Mouse (Mus musculus) limb, embryonic 12.5 days (tissue): ENCODE measurements around the gene Zranb2. TPM values are rescaled to one million over a fixed set of nuclear protein-coding genes. Genes with fewer than 3 reads are reported as not detected.

ENCODE experiments used
- ATAC-seq: fragments of 200-750 bp; cut with Nextera tagmentation; 2 replicates; pipeline ENCODE4 v1.8.0; 2017; ENCODE audit warnings: low read depth, moderate TSS enrichment; ENCODE audit not compliant: insufficient number of reproducible peaks, insufficient read depth, low FRiP score, low TSS enrichment
- H3K27ac ChIP-seq: fragments of 300-500 bp; sonication (generic); 2 replicates; pipeline ENCODE4 v1.5.1; 2016; ENCODE audit warnings: mild to moderate bottlenecking, moderate library complexity
- H3K27me3 ChIP-seq: fragments of 300-500 bp; sonication (generic); 2 replicates; pipeline ENCODE4 v1.6.1; 2016; ENCODE audit warnings: mild to moderate bottlenecking, moderate library complexity
- H3K36me3 ChIP-seq: fragments of 300-500 bp; sonication (generic); 2 replicates; pipeline ENCODE4 v1.6.1; 2016; ENCODE audit warnings: mild to moderate bottlenecking, moderate library complexity
- H3K4me1 ChIP-seq: fragments of 300-500 bp; sonication (generic); replicated peaks from 2 replicates; pipeline ENCODE4 v1.6.1; 2016
- H3K4me2 ChIP-seq: fragments of 300-500 bp; sonication (generic); 2 replicates; pipeline ENCODE4 v1.6.1; 2016; ENCODE audit warnings: mild to moderate bottlenecking, moderate library complexity
- H3K4me3 ChIP-seq: fragments of 300-500 bp; sonication (generic); replicated peaks from 2 replicates; pipeline ENCODE4 v1.5.1; 2016; ENCODE audit warnings: mild to moderate bottlenecking
- H3K9ac ChIP-seq: fragments of 300-500 bp; sonication (generic); replicated peaks from 2 replicates; pipeline ENCODE4 v1.6.1; 2016; ENCODE audit warnings: mild to moderate bottlenecking, moderate library complexity
- H3K9me3 ChIP-seq: fragments of 300-500 bp; sonication (generic); 2 replicates; pipeline ENCODE4 v1.6.1; 2016; ENCODE audit warnings: mild to moderate bottlenecking, moderate library complexity
- WGBS: fragments of 180-500 bp; shearing (Covaris S2); methylation state at CpG from one replicate; pipeline ENCODE4 v1.1.7; 2016; 5-methylcytosine and 5-hydroxymethylcytosine counted together
- polyA plus RNA-seq: library from polyadenylated mRNA; unstranded; fragments of >200 nt; fragmentation: Nextera tagmentation; extraction: Ambion mirVana; gene quantifications from 2 replicates; pipeline ENCODE4 v1.2.1, GENCODE M21; 2016

Gene Zranb2
- polyA plus RNA-seq, 1 experiment from 2014 or later, result 122 TPM

GRCm38 (mm10) chr3:157549758-157550600 lies 16.0 kb downstream of the Zranb2 start:
- Histone ChIP-seq H3K9ac (no peak overlapping the region), H3K4me3 (no peak overlapping the region), H3K9me3 (no peaks in the 10 kb centered on the region), H3K4me1 (no peaks in the 10 kb centered on the region), H3K27ac (no peak overlapping the region), H3K27me3 (no peaks in the 10 kb centered on the region), H3K4me2 (no peak overlapping the region), H3K36me3 (peaks cover 45% of the 10 kb centered on the region)
- 94% methylated on average over 3 of the region's 3 CpGs for WGBS
- no peak; the same call in 1 of the 2 replicates for ATAC-seq

DNA sequence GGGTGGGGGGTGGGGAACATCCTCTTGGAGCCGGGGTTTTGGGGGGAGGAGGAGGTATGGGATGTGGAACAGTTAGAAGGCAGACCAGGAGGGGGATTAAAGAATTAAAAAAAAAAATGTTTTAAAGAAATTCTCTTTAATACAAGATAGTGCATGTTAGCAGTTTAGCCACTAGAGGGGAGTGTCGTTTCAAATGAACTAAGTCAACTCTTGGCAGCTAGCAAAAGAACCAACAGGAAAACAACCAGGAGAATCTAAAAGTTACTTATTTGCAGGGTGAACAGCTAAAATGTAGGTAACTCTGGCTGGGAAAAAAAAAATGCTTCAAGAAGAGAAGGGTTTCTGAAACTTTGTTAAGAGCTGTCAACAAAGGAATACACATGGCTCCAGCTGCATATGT lies 31.2 kb downstream of the Zranb2 start:
- H3K4me3 ChIP-seq, result no peak overlapping the region
- WGBS, result 20% methylated on average over 2 of the region's 2 CpGs
- no peak overlapping the region for H3K4me2 ChIP-seq
- no peak for ATAC-seq
- peaks cover 53% of the 10 kb centered on the region for H3K27me3 ChIP-seq
- H3K36me3 ChIP-seq, result no peaks in the 10 kb centered on the region
- peaks cover 13% of the 10 kb centered on the region for H3K4me1 ChIP-seq
- no peak overlapping the region for H3K9ac ChIP-seq
- H3K27ac ChIP-seq, result no peak overlapping the region
- H3K9me3 ChIP-seq, result no peaks in the 10 kb centered on the region

DNA sequence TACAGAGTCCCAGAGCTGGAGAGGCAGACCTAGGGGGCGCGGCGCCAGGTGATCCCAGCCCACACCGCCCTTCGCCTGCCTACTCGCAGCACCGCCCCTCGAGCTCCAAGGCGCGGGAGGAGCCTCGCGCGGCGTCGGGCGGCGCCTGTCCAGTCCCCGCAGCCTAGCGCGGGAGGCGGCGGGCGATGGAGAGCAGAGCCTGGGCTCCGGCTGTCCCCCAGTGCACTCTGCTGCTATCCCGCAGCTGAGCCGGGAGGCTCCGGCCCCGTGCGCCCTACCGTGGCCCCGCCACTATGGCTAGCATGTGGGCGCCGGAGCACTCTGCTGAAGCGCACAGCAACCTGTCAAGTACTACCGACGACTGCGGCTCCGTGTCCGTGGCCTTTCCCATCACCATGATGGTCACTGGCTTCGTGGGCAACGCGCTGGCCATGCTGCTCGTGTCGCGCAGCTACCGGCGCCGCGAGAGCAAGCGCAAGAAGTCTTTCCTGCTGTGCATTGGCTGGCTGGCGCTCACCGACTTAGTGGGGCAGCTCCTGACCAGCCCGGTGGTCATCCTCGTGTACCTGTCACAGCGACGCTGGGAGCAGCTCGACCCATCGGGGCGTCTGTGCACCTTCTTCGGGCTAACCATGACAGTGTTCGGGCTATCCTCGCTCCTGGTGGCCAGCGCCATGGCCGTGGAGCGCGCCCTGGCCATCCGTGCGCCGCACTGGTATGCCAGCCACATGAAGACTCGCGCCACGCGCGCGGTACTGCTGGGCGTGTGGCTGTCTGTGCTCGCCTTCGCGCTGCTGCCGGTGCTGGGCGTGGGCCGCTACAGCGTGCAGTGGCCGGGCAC lies 33.0 kb downstream of the Zranb2 start, which contains the start of gene Ptger3:
Ptger3 (plus strand) TSS at position 168 of the 841 bp plus-strand sequence.
- 2% methylated on average over 84 of the region's 84 CpGs for WGBS
- peaks cover 57% of the 10 kb centered on the region for H3K27me3 ChIP-seq

DNA sequence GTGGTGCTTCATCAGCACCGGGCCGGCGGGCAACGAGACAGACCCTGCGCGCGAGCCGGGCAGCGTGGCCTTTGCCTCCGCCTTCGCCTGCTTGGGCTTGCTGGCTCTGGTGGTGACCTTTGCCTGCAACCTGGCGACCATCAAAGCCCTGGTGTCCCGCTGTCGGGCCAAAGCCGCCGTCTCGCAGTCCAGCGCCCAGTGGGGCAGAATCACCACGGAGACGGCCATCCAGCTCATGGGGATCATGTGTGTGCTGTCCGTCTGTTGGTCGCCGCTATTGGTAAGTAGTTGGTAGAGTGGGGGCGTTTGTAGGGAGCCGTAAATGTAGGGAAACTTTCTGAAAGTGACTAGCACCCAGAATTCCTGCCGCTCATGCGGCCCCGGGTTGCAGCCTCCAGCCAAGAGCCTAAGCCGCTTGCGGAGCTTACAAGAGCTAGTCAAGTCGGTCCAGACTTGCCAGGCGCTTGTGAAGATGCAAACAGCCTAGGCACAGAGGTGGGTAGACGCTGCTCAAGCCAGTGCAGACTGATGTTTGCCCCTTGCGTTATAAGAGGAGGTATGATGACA lies 33.7 kb downstream of the Zranb2 start:
- peak overlapping the region; percentile 53 for H3K4me3 ChIP-seq
- no peak overlapping the region; the same call in 1 of the 2 replicates for H3K9ac ChIP-seq
- H3K4me1 ChIP-seq, result peaks cover 13% of the 10 kb centered on the region
- no peaks in the 10 kb centered on the region for H3K36me3 ChIP-seq
- H3K27me3 ChIP-seq, result peaks cover 57% of the 10 kb centered on the region
- 2% methylated on average over 34 of the region's 34 CpGs for WGBS
- no peak overlapping the region for H3K27ac ChIP-seq
- no peaks in the 10 kb centered on the region for H3K9me3 ChIP-seq
- ATAC-seq, result peak; percentile 28; the same call in 1 of the 2 replicates
- H3K4me2 ChIP-seq, result peak overlapping the region; percentile 90

More for the DNA sequence above, 33.0 kb downstream of the Zranb2 start, which contains the start of gene Ptger3:
- no peaks in the 10 kb centered on the region for H3K9me3 ChIP-seq
- H3K4me2 ChIP-seq, result peak within 1 kb of the TSS; percentile 90
- no peaks in the 10 kb centered on the region for H3K36me3 ChIP-seq
- H3K4me3 ChIP-seq, result peak within 1 kb of the TSS; percentile 53
- H3K4me1 ChIP-seq, result peaks cover 13% of the 10 kb centered on the region
- H3K27ac ChIP-seq, result no peak within 1 kb of the TSS
- H3K9ac ChIP-seq, result peak within 1 kb of the TSS; percentile 42
- ATAC-seq, result peak; percentile 76

GRCm38 (mm10) chr3:157572011-157572410 lies 38.1 kb downstream of the Zranb2 start:
- H3K4me3 ChIP-seq, result no peak overlapping the region
- no peak overlapping the region for H3K27ac ChIP-seq
- no peak overlapping the region for H3K4me2 ChIP-seq
- H3K9me3 ChIP-seq, result no peaks in the 10 kb centered on the region
- no peak overlapping the region for H3K9ac ChIP-seq
- ATAC-seq, result no peak
- 82% methylated on average over 6 of the region's 6 CpGs for WGBS
- peaks cover 33% of the 10 kb centered on the region for H3K27me3 ChIP-seq
- no peaks in the 10 kb centered on the region for H3K36me3 ChIP-seq
- peaks cover 8% of the 10 kb centered on the region for H3K4me1 ChIP-seq

DNA sequence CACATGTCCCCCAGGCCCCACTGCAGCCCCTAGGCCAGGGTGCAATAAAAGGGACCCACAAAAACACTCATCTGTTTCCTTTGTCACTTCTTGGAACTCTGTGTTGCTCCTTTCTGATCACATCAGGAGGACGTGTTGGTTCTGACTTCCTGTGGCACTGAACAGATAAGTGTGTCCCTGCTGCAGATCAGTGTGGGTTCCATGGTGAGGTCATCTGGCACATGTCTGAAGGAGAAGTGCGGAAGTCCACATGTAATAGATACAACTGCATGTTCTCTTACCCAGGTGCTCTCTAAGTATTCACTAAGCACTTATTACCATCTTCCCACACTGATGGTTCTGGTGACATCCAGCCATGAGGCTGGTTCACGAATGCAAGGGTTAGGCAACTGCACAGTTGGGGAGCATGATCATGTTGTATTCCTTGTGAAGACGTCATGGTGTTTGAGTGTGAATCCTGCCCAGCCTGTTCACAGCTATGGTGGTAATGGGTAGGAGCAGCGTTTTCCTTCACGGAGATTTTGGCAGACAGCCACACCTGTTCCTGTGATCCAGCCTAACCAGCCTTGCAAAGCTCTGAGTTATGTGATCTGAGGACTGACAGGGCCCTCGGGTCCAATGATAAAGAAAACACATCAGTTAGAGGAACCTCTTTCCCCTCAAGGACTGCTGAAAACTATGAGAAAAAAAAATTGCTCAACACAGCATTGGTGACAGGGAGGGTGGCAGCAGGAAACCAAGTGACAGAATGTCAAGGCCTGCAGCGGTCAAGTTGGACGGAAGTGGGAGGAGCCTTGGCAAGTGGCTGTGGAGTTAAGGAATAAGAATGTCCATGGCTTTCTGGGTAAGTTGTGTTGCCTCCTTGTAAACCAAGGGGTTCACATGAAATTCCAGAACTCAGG lies 41.7 kb downstream of the Zranb2 start:
- Histone ChIP-seq H3K36me3 (no peaks in the 10 kb centered on the region), H3K4me2 (no peak overlapping the region), H3K4me3 (no peak overlapping the region), H3K9me3 (no peaks in the 10 kb centered on the region), H3K9ac (no peak overlapping the region), H3K27me3 (peaks cover under 1% of the 10 kb centered on the region; the same call in 1 of the 2 replicates), H3K4me1 (no peaks in the 10 kb centered on the region), H3K27ac (no peak overlapping the region)
- WGBS, result 80% methylated on average over 9 of the region's 9 CpGs
- 0 out of 2 replicates have a peak, but pooled peaks have one; percentile 21 for ATAC-seq

GRCm38 (mm10) chr3:157576343-157576722 lies 42.4 kb downstream of the Zranb2 start:
- H3K4me3 ChIP-seq, result no peak overlapping the region
- H3K4me1 ChIP-seq, result no peaks in the 10 kb centered on the region
- H3K36me3 ChIP-seq, result no peaks in the 10 kb centered on the region
- 76% methylated on average over 1 of the region's 1 CpGs for WGBS
- H3K27me3 ChIP-seq, result peaks cover under 1% of the 10 kb centered on the region
- no peak overlapping the region for H3K27ac ChIP-seq
- H3K9me3 ChIP-seq, result no peaks in the 10 kb centered on the region
- no peak overlapping the region for H3K9ac ChIP-seq
- no peak for ATAC-seq
- H3K4me2 ChIP-seq, result no peak overlapping the region

- WGBS, result 89% methylated on average over 1 of the region's 1 CpGs
- Histone ChIP-seq H3K4me3 (no peak overlapping the region), H3K4me2 (no peak overlapping the region), H3K4me1 (no peaks in the 10 kb centered on the region), H3K27me3 (peaks cover 3% of the 10 kb centered on the region; the same call in 1 of the 2 replicates), H3K27ac (no peak overlapping the region), H3K9me3 (no peaks in the 10 kb centered on the region), H3K9ac (no peak overlapping the region), H3K36me3 (no peaks in the 10 kb centered on the region)
- ATAC-seq, result no peak
These were observed 42.9 kb downstream of the Zranb2 start for GRCm38 (mm10) chr3:157576862-157577261.

DNA sequence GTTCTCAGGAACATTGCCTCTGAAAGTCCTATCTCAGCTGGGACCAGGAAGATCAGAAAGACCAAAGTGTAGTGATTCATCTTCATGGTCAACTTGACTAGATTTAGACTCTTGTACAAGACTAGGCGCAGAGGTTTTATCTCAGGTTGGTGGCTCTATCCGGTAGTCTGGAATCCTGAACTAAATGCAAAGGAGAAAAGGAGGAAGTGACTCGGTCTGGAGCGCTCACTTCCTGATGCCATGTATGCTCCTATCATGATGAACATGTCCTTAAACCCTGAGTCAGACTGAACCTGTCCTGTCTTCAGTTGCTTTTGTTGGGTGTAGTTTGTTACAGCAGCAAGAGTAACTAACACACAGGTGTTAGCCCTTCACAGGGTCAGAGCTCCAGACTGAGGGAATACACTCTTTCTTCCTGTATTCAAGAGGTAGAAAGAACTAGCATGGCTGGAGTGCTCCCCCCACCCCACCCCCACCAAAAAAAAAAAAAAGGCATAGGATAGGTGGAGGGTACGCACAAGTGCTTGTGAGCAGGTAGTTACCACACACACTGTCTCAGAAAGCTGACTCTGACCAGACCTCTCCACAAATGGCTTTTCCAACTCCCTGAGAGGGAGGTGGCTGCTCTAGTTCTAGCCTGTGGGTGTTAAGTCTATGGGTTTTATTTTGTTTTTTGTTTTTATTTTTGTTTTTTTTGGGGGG lies 44.7 kb downstream of the Zranb2 start:
- Histone ChIP-seq H3K9ac (no peak overlapping the region), H3K9me3 (no peaks in the 10 kb centered on the region), H3K36me3 (no peaks in the 10 kb centered on the region), H3K4me1 (peaks cover 6% of the 10 kb centered on the region), H3K27ac (no peak overlapping the region), H3K27me3 (peaks cover 3% of the 10 kb centered on the region; the same call in 1 of the 2 replicates), H3K4me3 (no peak overlapping the region), H3K4me2 (no peak overlapping the region)
- 95% methylated on average over 5 of the region's 5 CpGs for WGBS
- ATAC-seq, result no peak

DNA sequence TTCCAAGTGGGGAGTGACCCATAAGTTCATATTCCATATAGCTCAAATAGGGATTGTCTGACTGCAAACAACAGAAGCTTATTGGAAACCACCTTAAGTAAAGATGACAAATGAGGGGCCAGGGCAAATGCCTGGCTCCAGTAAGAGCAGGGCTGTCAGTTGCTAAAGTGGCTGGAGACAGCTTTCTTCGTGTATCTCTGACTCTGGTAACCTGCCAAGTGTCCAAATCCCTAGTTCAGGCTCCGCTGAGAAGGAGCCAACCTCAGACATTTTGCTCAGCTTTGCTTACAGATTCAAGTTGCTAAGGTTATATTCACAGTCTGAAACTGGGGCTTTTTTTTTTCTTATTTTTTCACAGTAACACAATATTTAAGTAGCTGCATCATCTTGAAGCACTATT lies 45.4 kb downstream of the Zranb2 start:
- no peaks in the 10 kb centered on the region for H3K9me3 ChIP-seq
- H3K4me3 ChIP-seq, result no peak overlapping the region
- ATAC-seq, result no peak
- peaks cover 6% of the 10 kb centered on the region for H3K4me1 ChIP-seq
- WGBS, result 75% methylated on average over 2 of the region's 2 CpGs
- H3K27me3 ChIP-seq, result peaks cover 3% of the 10 kb centered on the region; the same call in 1 of the 2 replicates
- no peak overlapping the region for H3K4me2 ChIP-seq
- no peaks in the 10 kb centered on the region for H3K36me3 ChIP-seq
- no peak overlapping the region for H3K27ac ChIP-seq
- no peak overlapping the region for H3K9ac ChIP-seq
